Mouse (Mus musculus) urinary bladder, adult 18-20 months (tissue): ENCODE results near the gene Gpr83.
"Not testable (repeated sequence)": the region's sequence is repeated elsewhere in the genome, so short reads cannot be mapped to it uniquely, and the experiment has no call there.

Experiments
- DNase-seq, 2 experiments: peaks; one replicate each; pipeline ENCODE4 v3.0.0; 2022; ENCODE audit warnings: low spot score in 2 of 2, mixed read lengths in 2 of 2

Gpr83 gene

GRCm38 (mm10) chr9:14868326-14868725, 8.3 kb downstream of the Gpr83 start:
- no peak for DNase-seq

GRCm38 (mm10) chr9:14870377-14870776, 10.4 kb downstream of the Gpr83 start:
- DNase-seq = no peak

- no peak for DNase-seq
Observed at GRCm38 (mm10) chr9:14870802-14871201, 10.8 kb downstream of the Gpr83 start.

- DNase-seq = no peak
Observed at GRCm38 (mm10) chr9:14871536-14871935, 11.5 kb downstream of the Gpr83 start.

- DNase-seq = no peak
Observed at GRCm38 (mm10) chr9:14872181-14872930, 12.3 kb downstream of the Gpr83 start.

GRCm38 (mm10) chr9:14875743-14876507, 15.9 kb downstream of the Gpr83 start:
- DNase-seq = no peak

- DNase-seq = not testable (repeated sequence)
Observed at GRCm38 (mm10) chr9:14876566-14876965, 16.6 kb downstream of the Gpr83 start.

DNA sequence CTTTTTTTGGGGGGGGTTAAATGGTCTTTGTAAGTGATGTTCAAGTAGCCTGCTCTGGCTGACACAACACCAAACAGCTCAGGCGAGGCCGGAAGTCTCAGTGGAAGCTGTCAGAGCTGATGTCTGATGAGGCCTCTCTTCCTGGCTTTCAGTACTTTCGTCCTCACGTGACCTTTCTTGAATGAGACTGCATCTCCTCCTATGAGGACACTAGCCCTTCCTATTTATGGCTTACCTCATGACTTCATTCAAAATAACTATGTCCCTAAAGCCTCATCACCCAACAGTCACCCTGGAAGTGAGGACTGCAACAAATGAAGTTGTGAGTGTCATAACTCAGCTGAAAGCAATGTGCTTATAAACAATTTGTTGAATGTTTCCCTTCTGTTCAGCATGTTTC, 24.6 kb downstream of the Gpr83 start:
- no peak for DNase-seq

- DNase-seq = no peak
Observed at GRCm38 (mm10) chr9:14885151-14885550, 25.1 kb downstream of the Gpr83 start.

GRCm38 (mm10) chr9:14885954-14886353, 25.9 kb downstream of the Gpr83 start:
- no peak for DNase-seq

DNA sequence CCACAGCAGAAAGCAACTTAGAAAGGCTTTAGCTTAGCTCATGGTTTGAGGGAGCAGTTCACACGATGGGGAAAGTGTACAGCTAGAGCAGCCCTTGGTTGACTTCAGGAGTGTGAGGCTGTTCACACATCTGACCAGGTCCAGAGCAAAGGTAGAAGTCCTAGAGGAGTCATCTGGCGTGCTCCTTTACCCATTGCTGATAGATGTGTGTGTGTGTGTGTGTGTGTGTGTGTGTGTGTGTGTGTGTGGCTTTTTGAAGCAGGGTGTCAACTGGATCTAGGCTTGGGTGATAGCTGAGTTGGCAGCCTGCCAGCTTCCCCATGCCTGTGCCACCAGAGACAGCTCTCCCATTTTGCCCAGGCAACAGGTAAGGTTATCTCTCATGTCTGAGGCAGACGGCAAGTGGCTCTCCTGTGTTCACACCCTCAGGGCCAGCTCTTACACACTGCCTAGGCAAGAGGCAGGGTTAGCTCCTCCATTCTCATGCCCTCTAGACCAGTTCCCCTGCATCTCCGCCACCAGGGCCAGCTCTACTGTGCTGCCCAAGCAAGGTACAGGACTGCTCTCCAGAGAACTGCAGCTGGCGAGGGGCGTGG, 27.9 kb downstream of the Gpr83 start:
- no peak for DNase-seq

DNA sequence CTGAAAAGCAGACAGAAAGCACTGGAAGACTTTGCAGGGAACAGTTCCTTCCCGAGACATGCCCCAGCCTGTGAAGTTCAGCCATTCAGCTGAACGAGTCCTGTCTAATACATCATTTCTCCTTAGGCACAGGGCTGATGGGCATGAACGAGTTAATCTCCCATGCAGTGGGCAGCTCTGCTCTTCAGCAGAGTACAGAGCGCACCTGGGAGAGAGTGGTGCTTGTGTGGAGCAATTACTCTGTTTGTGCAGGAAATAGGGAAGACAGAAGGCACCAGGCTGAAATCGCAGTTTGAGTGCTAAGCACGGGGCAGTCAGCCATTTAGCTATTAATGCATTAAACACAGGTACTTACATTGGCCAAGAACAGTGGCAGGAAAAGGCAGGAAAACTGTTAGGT, 28.7 kb downstream of the Gpr83 start:
- no peak for DNase-seq

DNA sequence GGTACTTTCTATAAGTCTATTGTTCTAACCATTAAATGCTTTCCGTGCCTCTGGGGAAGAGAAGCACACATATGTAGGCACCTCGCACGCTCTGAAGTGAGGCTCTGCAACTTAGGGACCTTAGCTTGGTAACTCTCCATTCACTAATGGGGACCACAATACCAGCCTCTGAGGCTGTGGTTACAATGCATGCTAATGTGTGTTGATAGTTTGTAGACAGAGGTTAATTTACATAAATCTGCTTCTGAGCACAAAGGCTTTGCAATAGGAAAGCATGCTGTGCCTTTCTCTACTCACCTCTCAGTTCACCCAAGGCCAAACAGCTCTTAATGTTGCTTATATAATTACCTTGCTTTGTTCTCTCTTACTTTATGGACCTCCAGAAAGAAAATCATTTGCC, 30.7 kb downstream of the Gpr83 start:
- DNase-seq = no peak

GRCm38 (mm10) chr9:14891891-14892290, 31.9 kb downstream of the Gpr83 start:
- DNase-seq = no peak

DNA sequence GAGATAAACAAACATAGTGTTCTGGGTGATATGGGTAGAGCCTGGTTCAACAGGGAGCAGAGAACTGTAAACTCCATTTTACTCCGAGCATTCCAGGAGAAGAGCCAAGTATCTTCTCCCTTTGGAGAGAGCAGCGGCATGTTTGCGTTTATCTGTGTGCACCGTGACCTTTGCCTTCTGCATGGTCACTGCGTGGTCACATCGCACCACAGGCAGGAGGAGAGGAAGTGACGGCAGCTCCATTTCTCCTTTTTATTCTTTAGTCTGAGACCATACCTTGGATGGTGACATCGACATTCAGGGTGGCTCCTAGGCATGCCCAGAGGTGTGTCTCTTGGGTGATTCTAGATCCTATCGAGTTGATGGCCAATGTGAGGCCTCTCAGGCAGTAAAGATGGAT, 33.4 kb downstream of the Gpr83 start:
- no peak for DNase-seq

DNA sequence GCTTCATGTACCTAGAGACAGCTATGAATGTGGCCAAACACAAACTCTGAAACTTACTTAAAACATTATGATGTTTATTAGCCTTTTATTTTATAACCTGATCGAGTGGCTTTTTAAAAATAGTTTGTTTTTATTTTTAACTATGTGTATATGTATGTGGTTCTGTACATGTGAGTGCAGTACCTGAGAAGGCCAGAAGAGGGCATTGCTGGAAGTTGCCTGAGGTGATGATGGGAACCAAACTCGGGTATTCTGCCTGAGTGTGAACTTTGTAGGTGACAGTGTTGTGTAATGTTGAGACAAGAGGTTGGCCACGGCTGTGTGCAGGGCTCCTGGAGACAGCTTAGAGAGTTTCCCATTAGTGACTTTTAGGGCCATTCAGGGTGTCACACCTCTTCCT, 34.6 kb downstream of the Gpr83 start:
- DNase-seq = no peak

- no peak for DNase-seq
Observed at GRCm38 (mm10) chr9:14895237-14895835, 35.3 kb downstream of the Gpr83 start.

GRCm38 (mm10) chr9:14897102-14897501, 37.1 kb downstream of the Gpr83 start:
- DNase-seq = no peak

DNA sequence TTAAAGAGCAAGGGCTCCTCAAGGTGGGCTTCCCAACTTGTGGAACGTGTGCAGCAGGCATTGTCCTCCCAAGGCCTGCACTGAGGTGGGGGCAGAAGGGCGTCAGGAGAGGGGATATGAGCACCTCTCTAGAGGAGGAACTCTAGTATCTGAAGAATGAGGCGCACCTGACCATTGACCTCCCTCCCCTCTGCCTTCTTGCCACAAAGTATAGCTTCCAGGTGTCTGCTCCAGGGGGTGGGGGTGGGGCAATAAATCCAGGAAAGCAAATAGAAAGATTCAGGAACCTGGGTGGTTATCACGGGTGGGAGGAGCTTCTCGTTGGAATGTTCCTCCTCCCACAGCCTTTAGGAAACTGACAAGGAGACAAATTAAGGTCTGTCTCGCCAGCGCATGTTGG, 41.7 kb downstream of the Gpr83 start:
- DNase-seq = no peak

DNA sequence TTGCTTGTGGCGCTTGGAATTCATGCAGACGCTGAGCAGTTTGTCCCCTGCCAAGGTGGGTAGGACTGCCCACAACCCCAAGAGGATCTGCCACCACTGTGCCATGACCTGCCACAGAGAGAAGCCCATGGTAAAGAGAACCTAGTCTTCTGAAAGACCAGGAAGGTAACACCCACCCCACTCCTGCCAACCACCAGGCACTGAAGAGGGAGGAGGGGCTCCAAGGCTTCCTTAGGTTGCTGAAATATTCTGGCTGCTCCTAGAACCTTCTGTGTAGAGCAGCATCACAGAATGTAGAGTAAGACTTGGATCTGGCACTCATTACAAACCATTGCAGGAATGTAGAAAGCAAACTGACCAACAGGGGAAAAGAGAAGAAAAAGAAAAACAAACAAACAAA, 42.4 kb downstream of the Gpr83 start:
- DNase-seq = no peak

- DNase-seq = no peak
Observed at GRCm38 (mm10) chr9:14903006-14903405, 43.0 kb downstream of the Gpr83 start.

DNA sequence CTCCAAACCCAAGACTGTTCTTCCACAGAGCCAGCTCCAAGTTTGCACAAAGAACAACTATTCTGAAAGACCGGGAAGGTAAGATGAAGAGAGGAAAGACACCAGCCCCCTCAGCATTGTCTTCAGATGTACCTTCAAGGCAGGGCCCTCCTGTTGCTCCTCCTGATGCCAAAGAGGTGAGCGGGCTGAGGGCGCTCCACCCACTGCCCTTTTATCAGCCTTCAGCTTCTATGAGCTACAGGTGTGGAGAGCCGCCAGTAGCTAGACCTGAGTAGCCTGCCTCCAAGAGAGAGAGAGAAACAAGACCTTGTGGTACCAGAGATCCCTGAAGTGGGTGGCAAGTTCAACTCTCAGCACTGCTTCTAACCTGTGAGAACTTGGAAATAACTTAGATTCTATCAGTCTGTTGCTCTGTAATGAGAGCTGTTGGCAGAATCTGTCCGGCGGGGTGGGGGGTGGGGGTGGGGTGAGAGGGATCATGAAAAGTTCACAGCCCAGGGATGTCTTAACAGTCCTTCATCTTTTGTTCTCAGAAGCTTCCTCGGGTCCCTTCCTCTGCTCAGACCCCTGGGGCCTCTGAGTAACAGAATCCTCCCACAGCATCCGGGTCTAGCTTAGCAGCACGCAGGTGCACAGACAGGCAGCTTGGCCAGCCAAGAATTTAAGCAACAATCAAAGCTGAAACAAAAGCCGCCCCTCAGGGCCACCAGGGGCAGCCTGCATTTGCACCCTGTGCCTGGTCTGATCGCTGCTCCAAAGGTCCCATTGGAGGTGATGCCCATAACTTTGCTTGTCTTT, 43.8 kb downstream of the Gpr83 start, which contains the start of gene Izumo1r:
Gene Izumo1r, minus strand, starts transcription at position 369 of the 798 bp plus-strand sequence.
- DNase-seq = no peak
